Mouse (Mus musculus): Measurements from ENCODE around the gene Ylpm1. TPM values are rescaled to one million over a fixed set of nuclear protein-coding genes. Genes with fewer than 3 reads are reported as not detected.

The Ylpm1 gene
- polyA plus RNA-seq, 1 experiment from 2014 or later: 12.3 TPM

DNA sequence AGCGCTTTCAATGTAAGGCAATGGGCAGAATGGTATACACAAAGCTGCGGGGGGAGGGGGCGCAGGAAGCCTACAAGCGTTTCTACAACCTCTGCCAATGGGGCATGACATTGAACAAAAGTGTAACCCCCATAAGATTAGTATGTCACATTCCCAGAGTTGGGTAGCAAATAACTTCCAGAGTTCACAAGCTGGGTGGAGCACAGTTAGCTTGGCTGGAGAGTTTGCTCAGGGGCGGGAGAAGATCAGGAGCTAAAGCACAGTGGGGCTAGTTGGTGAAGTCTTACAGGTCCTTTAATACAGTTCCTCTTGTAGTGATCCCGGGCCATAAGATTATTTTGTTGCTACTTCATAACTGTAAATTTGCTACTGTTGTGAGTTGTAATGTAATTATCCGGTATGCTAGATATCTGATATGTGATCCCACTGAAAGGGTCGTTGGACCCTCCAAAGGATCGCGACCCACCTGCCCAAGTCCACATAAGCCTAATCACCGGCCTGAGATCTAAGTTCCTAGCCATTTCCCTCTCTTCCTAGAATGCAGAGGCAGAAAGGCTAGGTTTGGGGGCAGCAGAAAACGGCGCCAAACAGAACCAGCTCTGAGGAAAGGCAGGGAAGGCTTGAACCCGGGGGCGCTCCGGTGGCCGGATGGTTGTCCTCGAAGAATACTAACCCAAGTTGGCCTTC, 114.0 kb downstream of the Ylpm1 start:
- Histone ChIP-seq H3K4me2 (replicated peaks; ENCODE audit: low read depth, low read length) (peak overlapping the region; percentile 81), H3K36me3 (ENCODE audit: insufficient read depth, low read length) (no peaks in the 10 kb centered on the region), H3K4me3 (ENCODE audit: low read depth, low read length) (peak overlapping the region; percentile 98), H3K27me3 (replicated peaks; ENCODE audit: insufficient read depth, low read length) (no peaks in the 10 kb centered on the region), H3K27ac (ENCODE audit: low read length) (peak overlapping the region; percentile 90), H3K4me1 (ENCODE audit: insufficient read depth, low read depth, low read length) (peaks cover 29% of the 10 kb centered on the region; the same call in 1 of the 2 replicates), H3K9ac (replicated peaks; ENCODE audit: low read depth) (peak overlapping the region; percentile 95), H3K9me3 (ENCODE audit: low read length) (no peaks in the 10 kb centered on the region)
- peak; percentile 39 for DNase-seq (ENCODE audit: low spot score)
- WGBS: 10% methylated on average over 18 of the region's 18 CpGs
- no peak for TF ChIP-seq EP300 (IDR thresholded peaks at IDR 0.05)
- TF ChIP-seq CTCF (IDR thresholded peaks at IDR 0.05): no peak
- ATAC-seq: peak; percentile 36

GRCm38 (mm10) chr12:85110698-85111592, 114.8 kb downstream of the Ylpm1 start, which contains the start of the genes Prox2 and Dlst:
Prox2 (minus strand) TSS chr12:85110759.
Dlst (plus strand) TSS chr12:85110833.
- H3K27ac ChIP-seq (ENCODE audit: low read length): peak within 1 kb of the TSS; percentile 90
- under 1% methylated on average over 62 of the region's 83 CpGs for WGBS

GRCm38 (mm10) chr12:85112550-85113251, 116.6 kb downstream of the Ylpm1 start:
- H3K9me3 ChIP-seq (ENCODE audit: low read length): no peaks in the 10 kb centered on the region
- WGBS: 75% methylated on average over 7 of the region's 7 CpGs
- no peaks in the 10 kb centered on the region for H3K36me3 ChIP-seq (ENCODE audit: insufficient read depth, low read length)
- peaks cover 32% of the 10 kb centered on the region; the same call in 1 of the 2 replicates for H3K4me1 ChIP-seq (ENCODE audit: insufficient read depth, low read depth, low read length)
- H3K4me3 ChIP-seq (ENCODE audit: low read depth, low read length): no peak overlapping the region
- no peak for ATAC-seq
- DNase-seq (ENCODE audit: low spot score): no peak
- no peak overlapping the region for H3K27ac ChIP-seq (ENCODE audit: low read length)
- TF ChIP-seq CTCF (IDR thresholded peaks at IDR 0.05) (no peak), EP300 (IDR thresholded peaks at IDR 0.05) (no peak)
- H3K4me2 ChIP-seq (replicated peaks; ENCODE audit: low read depth, low read length): no peak overlapping the region
- no peaks in the 10 kb centered on the region for H3K27me3 ChIP-seq (replicated peaks; ENCODE audit: insufficient read depth, low read length)
- H3K9ac ChIP-seq (replicated peaks; ENCODE audit: low read depth): no peak overlapping the region

More at GRCm38 (mm10) chr12:85110698-85111592, 114.8 kb downstream of the Ylpm1 start, which contains the start of the genes Prox2 and Dlst:
- TF ChIP-seq CTCF (IDR thresholded peaks at IDR 0.05) (no peak), EP300 (IDR thresholded peaks at IDR 0.05) (no peak; the same call in 1 of the 2 replicates)
- DNase-seq (ENCODE audit: low spot score) (peak; percentile 93), ATAC-seq (peak; percentile 98)
- Histone ChIP-seq H3K27me3 (replicated peaks; ENCODE audit: insufficient read depth, low read length) (no peaks in the 10 kb centered on the region), H3K9me3 (ENCODE audit: low read length) (no peaks in the 10 kb centered on the region), H3K4me2 (replicated peaks; ENCODE audit: low read depth, low read length) (peak within 1 kb of the TSS; percentile 81), H3K36me3 (ENCODE audit: insufficient read depth, low read length) (no peaks in the 10 kb centered on the region), H3K9ac (replicated peaks; ENCODE audit: low read depth) (peak within 1 kb of the TSS; percentile 95), H3K4me3 (ENCODE audit: low read depth, low read length) (peak within 1 kb of the TSS; percentile 98), H3K4me1 (ENCODE audit: insufficient read depth, low read depth, low read length) (peaks cover 29% of the 10 kb centered on the region; the same call in 1 of the 2 replicates)

DNA sequence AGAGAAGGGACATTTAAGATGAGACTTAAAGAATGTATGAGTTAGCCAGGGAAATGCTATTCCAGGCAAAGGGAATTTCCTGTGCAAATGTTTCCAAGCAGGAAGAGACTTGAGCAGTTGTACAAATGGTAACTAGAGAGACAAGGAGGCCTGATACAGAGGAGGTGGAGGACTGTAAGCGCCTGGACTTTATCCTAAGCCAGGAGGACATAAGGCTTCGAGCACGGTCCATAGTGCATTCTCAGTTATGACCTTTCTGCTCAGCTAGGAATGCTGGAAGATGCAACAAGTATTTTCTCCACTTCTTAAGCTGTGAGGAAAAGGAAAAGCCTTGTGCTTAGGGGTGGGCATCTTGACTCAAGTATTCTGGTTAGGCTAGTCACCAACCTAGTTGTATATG, 117.2 kb downstream of the Ylpm1 start:
- Histone ChIP-seq H3K36me3 (ENCODE audit: insufficient read depth, low read length) (0 out of 2 replicates have a peak, but pooled peaks cover 3% of the 10 kb centered on the region), H3K4me2 (replicated peaks; ENCODE audit: low read depth, low read length) (no peak overlapping the region), H3K27me3 (replicated peaks; ENCODE audit: insufficient read depth, low read length) (no peaks in the 10 kb centered on the region), H3K9ac (replicated peaks; ENCODE audit: low read depth) (no peak overlapping the region), H3K27ac (ENCODE audit: low read length) (no peak overlapping the region), H3K4me1 (ENCODE audit: insufficient read depth, low read depth, low read length) (peaks cover 32% of the 10 kb centered on the region; the same call in 1 of the 2 replicates), H3K4me3 (ENCODE audit: low read depth, low read length) (no peak overlapping the region), H3K9me3 (ENCODE audit: low read length) (no peaks in the 10 kb centered on the region)
- 85% methylated on average over 3 of the region's 3 CpGs for WGBS
- ATAC-seq: no peak
- DNase-seq (ENCODE audit: low spot score): no peak
- TF ChIP-seq CTCF (IDR thresholded peaks at IDR 0.05) (no peak), EP300 (IDR thresholded peaks at IDR 0.05) (no peak)

DNA sequence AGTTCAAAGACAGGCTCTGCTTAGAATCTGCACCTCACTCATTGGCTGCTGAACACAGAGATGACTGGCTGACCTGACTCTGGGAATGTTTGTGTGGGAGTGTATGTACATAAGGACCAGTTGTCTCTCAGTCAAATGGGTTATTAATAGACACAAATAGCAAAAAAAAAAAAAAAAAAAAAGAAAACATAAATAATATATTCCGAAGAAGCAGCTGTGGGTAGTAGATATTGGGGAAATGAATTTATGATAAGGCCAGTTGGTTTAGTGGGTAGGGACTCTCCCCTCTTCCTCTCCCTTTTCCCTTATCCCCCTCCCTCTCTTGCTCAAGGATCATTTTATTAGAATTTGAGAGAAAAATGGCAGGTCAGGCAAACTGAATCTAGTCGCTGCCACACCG, 117.8 kb downstream of the Ylpm1 start:
- Histone ChIP-seq H3K9ac (replicated peaks; ENCODE audit: low read depth) (no peak overlapping the region), H3K9me3 (ENCODE audit: low read length) (no peaks in the 10 kb centered on the region), H3K27ac (ENCODE audit: low read length) (no peak overlapping the region), H3K27me3 (replicated peaks; ENCODE audit: insufficient read depth, low read length) (no peaks in the 10 kb centered on the region), H3K4me3 (ENCODE audit: low read depth, low read length) (no peak overlapping the region), H3K4me2 (replicated peaks; ENCODE audit: low read depth, low read length) (no peak overlapping the region), H3K4me1 (ENCODE audit: insufficient read depth, low read depth, low read length) (peaks cover 32% of the 10 kb centered on the region; the same call in 1 of the 2 replicates), H3K36me3 (ENCODE audit: insufficient read depth, low read length) (peaks cover 8% of the 10 kb centered on the region; the same call in 1 of the 2 replicates)
- ATAC-seq: no peak
- DNase-seq (ENCODE audit: low spot score): no peak
- 85% methylated on average over 3 of the region's 3 CpGs for WGBS
- TF ChIP-seq EP300 (IDR thresholded peaks at IDR 0.05) (no peak), CTCF (IDR thresholded peaks at IDR 0.05) (no peak)
